Comparison of ENCODE assay signal across 8 mouse cellular contexts in genomic region chr10:118722132-118722551, GRCm38 (mm10).
DNase-seq lines count a peak whose midpoint lies in the region; ATAC-seq and TF ChIP-seq lines count a peak whose summit lies in the region.

No protein-coding gene starts in this region.

- no peaks in the 10 kb centered on the region for H3K36me3 ChIP-seq in hindbrain, embryonic 16.5 days (ENCODE audit: control insufficient read depth, insufficient read depth, low read length)

- no peaks in the 10 kb centered on the region for H3K27me3 ChIP-seq in hindbrain, embryonic 16.5 days (replicated peaks; ENCODE audit: control insufficient read depth, insufficient read depth, low read length)

- H3K9ac ChIP-seq in hindbrain, embryonic 16.5 days (ENCODE audit: low read depth, low read length) = no peak overlapping the region

- H3K4me1 ChIP-seq in lung, adult 2 months (ENCODE audit: control insufficient read depth, insufficient read depth, low read length) = peaks cover 4% of the 10 kb centered on the region; the same call in 1 of the 2 replicates
- H3K4me1 ChIP-seq in hindbrain, embryonic 16.5 days (ENCODE audit: control insufficient read depth, insufficient read depth, low read depth, low read length) = no peaks in the 10 kb centered on the region; the same call in 1 of the 2 replicates

- no peak for ATAC-seq in hindbrain, embryonic 16.5 days

- no peak overlapping the region for H3K4me3 ChIP-seq in lung, adult 2 months (replicated peaks; ENCODE audit: extremely low read depth, low read depth, low read length)
- no peak overlapping the region for H3K4me3 ChIP-seq in hindbrain, embryonic 16.5 days (ENCODE audit: low read length)

- TF ChIP-seq POLR2A in lung, adult 2 months (IDR thresholded peaks at IDR 0.05; ENCODE audit: borderline replicate concordance, extremely low read depth, low read depth, low read length) = no peak

- peak; percentile 46 to 57 for DNase-seq in cerebellum, postnatal 10 days
- DNase-seq in cerebellum, postnatal 4 days (ENCODE audit: low spot score in 2 of 2) = no peak
- peak; percentile 36 for DNase-seq in brain, adult 2 months (ENCODE audit: low read depth, low spot score)
- peak; percentile 33 for DNase-seq in heart, adult 8-10 months (ENCODE audit: low spot score)
- DNase-seq in kidney, postnatal 10 days = peak; percentile 26
- no peak for DNase-seq in urinary bladder, postnatal 25 days (ENCODE audit: low spot score)
- no peak for DNase-seq in lung, adult 2 months

- WGBS in lung, adult 2 months = 60% methylated on average over 5 of the region's 5 CpGs
- 50% methylated on average over 5 of the region's 5 CpGs for WGBS in hindbrain, embryonic 16.5 days

- no peak overlapping the region for H3K4me2 ChIP-seq in hindbrain, embryonic 16.5 days (ENCODE audit: low read length)

- no peak overlapping the region for H3K27ac ChIP-seq in hindbrain, embryonic 16.5 days (ENCODE audit: low read depth, low read length)

- H3K9me3 ChIP-seq in hindbrain, embryonic 16.5 days (ENCODE audit: control insufficient read depth, low read length) = no peaks in the 10 kb centered on the region

- TF ChIP-seq CTCF in lung, adult 2 months (IDR thresholded peaks at IDR 0.05; ENCODE audit: insufficient read depth, low read length) = no peak

Comparison
In these comparisons a context has a peak if more than half of its experiments do, and no peak if none do; other contexts are left out.
1. DNase-seq: peak in cerebellum, postnatal 10 days (2 of 2), brain, adult 2 months (single experiment), heart, adult 8-10 months (single experiment) and kidney, postnatal 10 days (single experiment); none in cerebellum, postnatal 4 days (0 of 2), urinary bladder, postnatal 25 days (single experiment) and lung, adult 2 months (single experiment).